Mouse (Mus musculus) Patski (cell line): Measurements from ENCODE around the gene Krt24. TPM values are rescaled to one million over a fixed set of nuclear protein-coding genes. Genes with fewer than 3 reads are reported as not detected.

Experiments used
- ATAC-seq: fragments of 100-300 bp; one replicate; pipeline ENCODE4 v1.8.0; 2021
- CTCF ChIA-PET: fragments of 350-600 bp; sonication (Branson Sonifier 250); formaldehyde crosslinking; loops from one replicate; lab custom pipeline; 2022; ENCODE audit warnings: inconsistent platforms; lab: Charles Lee
- POLR2A ChIA-PET: fragments of 350-600 bp; sonication (Branson Sonifier 250); formaldehyde crosslinking; loops from one replicate; lab custom pipeline; 2022; ENCODE audit warnings: antibody characterized with exemption, inconsistent platforms; lab: Charles Lee
- DNase-seq: peaks from one replicate; pipeline ENCODE4 v3.0.0-alpha.2; 2011; ENCODE audit warnings: low read depth, low spot score
- H3K27me3 ChIP-seq: fragments of 371-371 bp; one replicate; pipeline ENCODE4 v1.5.1; 2021
- CTCF ChIP-seq: fragments of 100-300 bp; IDR thresholded peaks from one replicate; pipeline ENCODE4 v1.5.1; 2021
- in situ Hi-C: fragments of 300-500 bp; cut with MboI; formaldehyde crosslinking; loops from 3 replicates; pipeline ENCODE4 v1.11.1; 2018; ENCODE audit warnings: low pct_unique_long_range_greater_than_20kb, mixed read lengths
- polyA plus RNA-seq: library from polyadenylated mRNA; unstranded; gene quantifications from one replicate; pipeline ENCODE4 v1.2.3, GENCODE M21; 2021

Gene Krt24
- polyA plus RNA-seq, 1 experiment from 2014 or later: not detected

GRCm38 (mm10) chr11:99292846-99293245, 7.8 kb upstream of the Krt24 start:
- DNase-seq (no peak), ATAC-seq (no peak)
- H3K27me3 ChIP-seq: peaks cover 9% of the 10 kb centered on the region
- in situ Hi-C loops: loop anchor here (5.0 kb wide), 1 partner anchor 96 kb away; no protein-coding TSS in a partner anchor
- TF ChIP-seq CTCF: peak; percentile 65
- ChIA-PET POLR2A (no interaction called here), CTCF (interaction anchor here (0.9 to 1.5 kb wide), 3 partner anchors 101 to 148 kb away, joined by 3 to 5 read pairs (median 5); no protein-coding TSS in a partner anchor)

GRCm38 (mm10) chr11:99284011-99284410, 1.1 kb downstream of the Krt24 start:
- POLR2A ChIA-PET: no interaction called here
- ATAC-seq (no peak), DNase-seq (no peak)
- in situ Hi-C loops: no loop called here
- H3K27me3 ChIP-seq: peaks cover 22% of the 10 kb centered on the region
- CTCF ChIA-PET: no interaction called here
- TF ChIP-seq CTCF: no peak

- no peak for TF ChIP-seq CTCF
- in situ Hi-C loops: no loop called here
- DNase-seq: no peak
- ChIA-PET CTCF (no interaction called here), POLR2A (no interaction called here)
- ATAC-seq: no peak
- peaks cover 29% of the 10 kb centered on the region for H3K27me3 ChIP-seq
Measured at GRCm38 (mm10) chr11:99283334-99283733, 1.7 kb downstream of the Krt24 start.

- CTCF ChIA-PET: no interaction called here
- TF ChIP-seq CTCF: no peak
Measured at GRCm38 (mm10) chr11:99281116-99281515, 3.9 kb downstream of the Krt24 start.

GRCm38 (mm10) chr11:99279986-99280385, 5.1 kb downstream of the Krt24 start:
- in situ Hi-C loops: no loop called here
- ChIA-PET CTCF (interaction anchor here (0.6 kb wide), 1 partner anchor 510 kb away, joined by 3 read pairs; no protein-coding TSS in a partner anchor), POLR2A (interaction anchor here (0.6 kb wide), 1 partner anchor 13 kb away, joined by 3 read pairs; no protein-coding TSS in a partner anchor)
- no peak for TF ChIP-seq CTCF
- peaks cover 48% of the 10 kb centered on the region for H3K27me3 ChIP-seq
- ATAC-seq: no peak
- no peak for DNase-seq

More at GRCm38 (mm10) chr11:99281116-99281515, 3.9 kb downstream of the Krt24 start:
- in situ Hi-C loops: no loop called here
- POLR2A ChIA-PET: no interaction called here
- ATAC-seq (no peak), DNase-seq (no peak)
- H3K27me3 ChIP-seq: peaks cover 43% of the 10 kb centered on the region

GRCm38 (mm10) chr11:99276786-99277185, 8.3 kb downstream of the Krt24 start:
- H3K27me3 ChIP-seq: peaks cover 57% of the 10 kb centered on the region
- DNase-seq: no peak
- no peak for TF ChIP-seq CTCF
- in situ Hi-C loops: no loop called here
- ATAC-seq: no peak
- CTCF ChIA-PET: no interaction called here
- POLR2A ChIA-PET: no interaction called here

- in situ Hi-C loops: no loop called here
- peaks cover 54% of the 10 kb centered on the region for H3K27me3 ChIP-seq
- no peak for ATAC-seq
- CTCF ChIA-PET: no interaction called here
- TF ChIP-seq CTCF: no peak
- POLR2A ChIA-PET: no interaction called here
- DNase-seq: no peak
Measured at GRCm38 (mm10) chr11:99275624-99276023, 9.4 kb downstream of the Krt24 start.

GRCm38 (mm10) chr11:99272721-99273120, 12.3 kb downstream of the Krt24 start:
- DNase-seq: no peak
- no peak for ATAC-seq
- in situ Hi-C loops: no loop called here
- POLR2A ChIA-PET: no interaction called here
- no peak for TF ChIP-seq CTCF
- CTCF ChIA-PET: no interaction called here
- peaks cover 37% of the 10 kb centered on the region for H3K27me3 ChIP-seq

GRCm38 (mm10) chr11:99269192-99269591, 15.9 kb downstream of the Krt24 start:
- no peak for DNase-seq
- no peak for TF ChIP-seq CTCF
- peaks cover 18% of the 10 kb centered on the region for H3K27me3 ChIP-seq
- CTCF ChIA-PET: interaction anchor here (0.9 kb wide), 1 partner anchor 9 kb away, joined by 3 read pairs; no protein-coding TSS in a partner anchor
- in situ Hi-C loops: no loop called here
- POLR2A ChIA-PET: no interaction called here
- ATAC-seq: no peak

GRCm38 (mm10) chr11:99265796-99266195, 19.3 kb downstream of the Krt24 start:
- DNase-seq (no peak), ATAC-seq (no peak)
- ChIA-PET CTCF (no interaction called here), POLR2A (no interaction called here)
- in situ Hi-C loops: no loop called here
- peaks cover 27% of the 10 kb centered on the region for H3K27me3 ChIP-seq
- TF ChIP-seq CTCF: no peak

- ChIA-PET CTCF (no interaction called here), POLR2A (no interaction called here)
- ATAC-seq (no peak), DNase-seq (no peak)
- no peak for TF ChIP-seq CTCF
- in situ Hi-C loops: no loop called here
- peaks cover 27% of the 10 kb centered on the region for H3K27me3 ChIP-seq
Measured at GRCm38 (mm10) chr11:99265220-99265619, 19.8 kb downstream of the Krt24 start.

GRCm38 (mm10) chr11:99256213-99256612, 28.8 kb downstream of the Krt24 start:
- ChIA-PET POLR2A (no interaction called here), CTCF (no interaction called here)
- ATAC-seq (no peak), DNase-seq (no peak)
- in situ Hi-C loops: no loop called here
- peak; percentile 27 for TF ChIP-seq CTCF
- H3K27me3 ChIP-seq: peaks cover 33% of the 10 kb centered on the region
